9 mouse cellular contexts compared by ENCODE assay signal in the genomic region with DNA sequence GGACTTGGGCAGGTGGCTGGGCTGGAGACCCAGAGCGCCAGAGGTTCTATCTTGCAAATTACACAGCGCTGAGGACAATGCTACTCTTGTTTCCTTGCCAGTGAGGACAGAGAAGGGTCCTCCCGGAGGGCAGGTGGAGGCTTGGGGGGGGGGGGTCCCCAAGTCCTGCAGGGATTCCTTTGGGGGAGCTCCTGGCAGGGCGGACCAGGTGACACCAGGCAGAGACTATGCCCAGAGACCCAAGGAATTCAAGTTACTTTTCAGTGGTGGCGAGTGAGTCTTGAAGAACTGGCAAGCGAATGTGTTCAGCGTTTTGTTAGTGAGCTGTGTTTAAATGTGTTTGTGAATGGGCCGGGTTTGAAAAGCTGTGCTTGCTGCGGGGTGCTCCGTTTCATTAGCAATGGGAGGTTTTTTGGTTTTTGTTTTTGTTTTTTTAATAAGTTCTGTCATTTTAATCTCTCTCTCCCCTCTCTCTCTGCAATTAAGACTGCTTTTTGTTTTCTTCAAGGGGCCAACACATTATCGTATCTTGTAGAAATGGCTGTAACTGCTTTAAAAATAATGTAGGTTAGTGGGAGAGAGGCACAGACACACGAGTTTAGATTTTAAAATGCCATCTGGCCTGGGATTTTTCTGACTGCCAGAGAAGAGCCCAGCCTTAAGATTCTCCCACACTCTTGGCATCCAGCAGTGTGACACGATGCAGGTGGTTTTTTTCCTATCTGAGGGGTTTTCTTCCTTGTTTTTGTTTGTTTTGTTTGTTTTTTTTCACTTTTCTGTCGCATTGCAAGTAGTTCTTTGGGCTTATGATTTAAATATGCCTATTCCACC. TPM values are rescaled to one million over a fixed set of nuclear protein-coding genes. Genes with fewer than 3 reads are reported as not detected.
DNase-seq lines count a peak whose midpoint lies in the region; ATAC-seq and TF ChIP-seq lines count a peak whose summit lies in the region.
"Had no signal": no experiment of that assay in that cellular context is flagged by ENCODE, and none has a peak within 500 bp of the region (broad histone marks: within the 10 kb centered on the region; RNA-seq: fewer than 3 reads in every experiment).

No protein-coding gene starts in this region.

- WGBS in kidney, embryonic 14.5 days = 16% methylated on average over 14 of the region's 14 CpGs
- 6% methylated on average over 14 of the region's 14 CpGs for WGBS in forebrain, embryonic 14.5 days
- WGBS in liver, embryonic 13.5 days (ENCODE audit: insufficient replicate concordance) = 18% methylated on average over 14 of the region's 14 CpGs

- TF ChIP-seq CTCF in brain, embryonic 14.5 days (IDR thresholded peaks at IDR 0.05; ENCODE audit: borderline replicate concordance, extremely low read depth, insufficient read depth, insufficient read length) = no peak

- peak overlapping the region; percentile 65 for H3K4me3 ChIP-seq in kidney, embryonic 14.5 days (ENCODE audit: low read length)
- H3K4me3 ChIP-seq in forebrain, embryonic 14.5 days (ENCODE audit: low read depth, low read length) = peak overlapping the region; percentile 77
- peak overlapping the region; percentile 65 for H3K4me3 ChIP-seq in liver, embryonic 13.5 days (replicated peaks)

- no peak overlapping the region for H3K27ac ChIP-seq in kidney, embryonic 14.5 days (ENCODE audit: low read depth, low read length)
- peak overlapping the region; percentile 94 for H3K27ac ChIP-seq in forebrain, embryonic 14.5 days (ENCODE audit: low read depth, low read length)
- peak overlapping the region; percentile 66 for H3K27ac ChIP-seq in liver, embryonic 13.5 days

- peaks cover 3% of the 10 kb centered on the region; the same call in 1 of the 2 replicates for H3K27me3 ChIP-seq in kidney, embryonic 14.5 days (ENCODE audit: control insufficient read depth, insufficient read depth, low read length)
- H3K27me3 ChIP-seq in forebrain, embryonic 14.5 days (replicated peaks; ENCODE audit: control insufficient read depth, insufficient read depth, low read length) = no peaks in the 10 kb centered on the region
- peaks cover 36% of the 10 kb centered on the region for H3K27me3 ChIP-seq in liver, embryonic 13.5 days

- no peak for TF ChIP-seq POLR2A in brain, embryonic 14.5 days (IDR thresholded peaks at IDR 0.05; ENCODE audit: borderline replicate concordance, extremely low read depth, insufficient read depth, insufficient read length, poor library complexity, severe bottlenecking)

- ATAC-seq in kidney, embryonic 14.5 days (ENCODE audit: low FRiP score, low TSS enrichment) = peak; percentile 40; the same call in 1 of the 2 replicates
- ATAC-seq in forebrain, embryonic 14.5 days = peak; percentile 65
- ATAC-seq in liver, embryonic 13.5 days (ENCODE audit: low read depth) = no peak

- DNase-seq in kidney, adult 8-10 months = no peak
- DNase-seq in brain, embryonic 14.5 days (ENCODE audit: low read depth) = peak; percentile 78
- peak; percentile 65 for DNase-seq in forebrain, embryonic 14.5 days (ENCODE audit: low spot score)
- DNase-seq in liver, embryonic 13.5 days = no peak
- DNase-seq in telencephalon, adult 2 months (ENCODE audit: low read depth, low spot score) = peak; percentile 65
- no peak for DNase-seq in urinary bladder, adult 2 months (ENCODE audit: low spot score)
- no peak for DNase-seq in gastrocnemius, postnatal 4 days (ENCODE audit: low spot score in 2 of 2)

- peaks cover 4% of the 10 kb centered on the region for H3K4me1 ChIP-seq in kidney, embryonic 14.5 days (ENCODE audit: control insufficient read depth, insufficient read depth, low read length)
- peaks cover 10% of the 10 kb centered on the region for H3K4me1 ChIP-seq in forebrain, embryonic 14.5 days (ENCODE audit: control insufficient read depth, insufficient read depth, low read length)
- H3K4me1 ChIP-seq in liver, embryonic 13.5 days (replicated peaks) = peaks cover 44% of the 10 kb centered on the region

- peak overlapping the region; percentile 77 for H3K9ac ChIP-seq in kidney, embryonic 14.5 days (ENCODE audit: low read depth, low read length)
- peak overlapping the region; percentile 91 for H3K9ac ChIP-seq in forebrain, embryonic 14.5 days (ENCODE audit: low read length)
- H3K9ac ChIP-seq in liver, embryonic 13.5 days = peak overlapping the region; percentile 74

- H3K9me3 ChIP-seq in kidney, embryonic 14.5 days (ENCODE audit: control insufficient read depth, low read length) = no peaks in the 10 kb centered on the region
- no peaks in the 10 kb centered on the region for H3K9me3 ChIP-seq in forebrain, embryonic 14.5 days (replicated peaks; ENCODE audit: control insufficient read depth, low read length)
- no peaks in the 10 kb centered on the region for H3K9me3 ChIP-seq in liver, embryonic 13.5 days (replicated peaks)

- H3K4me2 ChIP-seq in kidney, embryonic 14.5 days (replicated peaks; ENCODE audit: low read depth, low read length) = peak overlapping the region; percentile 100
- H3K4me2 ChIP-seq in forebrain, embryonic 14.5 days (ENCODE audit: low read length) = peak overlapping the region; percentile 98
- H3K4me2 ChIP-seq in liver, embryonic 13.5 days = peak overlapping the region; percentile 89

- no peaks in the 10 kb centered on the region for H3K36me3 ChIP-seq in kidney, embryonic 14.5 days (ENCODE audit: control insufficient read depth, insufficient read depth, low read length)
- H3K36me3 ChIP-seq in forebrain, embryonic 14.5 days (ENCODE audit: control insufficient read depth, insufficient read depth, low read length) = no peaks in the 10 kb centered on the region
- H3K36me3 ChIP-seq in liver, embryonic 13.5 days = no peaks in the 10 kb centered on the region

RNA-seq across cellular contexts. Expression of gene Ddah1, which starts 1.1 kb away (rescaled TPM):
- 63.2 and 65.5 TPM in 2 replicates for polyA plus RNA-seq in kidney, embryonic 14.5 days (2014; fragmentation: Nextera tagmentation; extraction: Ambion mirVana)
- polyA plus RNA-seq in brain, embryonic 14.5 days (2012; rRNA removed) = 81.7 and 89.4 TPM in 2 replicates
- polyA plus RNA-seq in forebrain, embryonic 14.5 days (2014; fragmentation: Nextera tagmentation; extraction: Ambion mirVana) = 129 and 147 TPM in 2 replicates
- 37.6 and 39.3 TPM in 2 replicates for polyA plus RNA-seq in liver, embryonic 13.5 days (2015; fragmentation: Nextera tagmentation; extraction: Ambion mirVana)
- 0.74 and 0.94 TPM in 2 replicates for polyA plus RNA-seq in urinary bladder, adult 2 months (2012; rRNA removed)
- total RNA-seq in gastrocnemius, postnatal 4 days (2021) = 10 to 100 TPM; 20.2 to 24.3 TPM
- total RNA-seq: neutrophil, adult 5-6 weeks had no signal

Comparison
In these comparisons a context has a peak if more than half of its experiments do, and no peak if none do; other contexts are left out.
1. DNase-seq: peak in brain, embryonic 14.5 days (single experiment), forebrain, embryonic 14.5 days (single experiment) and telencephalon, adult 2 months (single experiment); none in kidney, adult 8-10 months (0 of 2), liver, embryonic 13.5 days (single experiment), urinary bladder, adult 2 months (single experiment) and gastrocnemius, postnatal 4 days (0 of 2).
2. RNA of gene Ddah1, which starts 1.1 kb away (polyA plus RNA-seq): 129 to 147 TPM in forebrain, embryonic 14.5 days, 81.7 to 89.4 TPM in brain, embryonic 14.5 days, 63.2 to 65.5 TPM in kidney, embryonic 14.5 days and 37.6 to 39.3 TPM in liver, embryonic 13.5 days; 0.74 to 0.94 TPM in urinary bladder, adult 2 months; every median in the first group is over 10 times any median in the second.
3. Peak in every context shown above with its lines, with median percentiles within 50 percentile points of each other: H3K4me2 ChIP-seq, H3K4me3 ChIP-seq and H3K9ac ChIP-seq.